Mouse (Mus musculus) embryonic fibroblast, embryonic 13.5 days (primary cell): Measurements from ENCODE around the gene Podn.

Source experiments
- CTCF ChIP-seq: IDR thresholded peaks from 2 replicates; pipeline ENCODE4 v1.5.1; 2011; ENCODE audit warnings: mild to moderate bottlenecking, control low read depth, low read length, moderate library complexity, borderline replicate concordance; ENCODE audit not compliant: insufficient read depth
- POLR2A ChIP-seq: IDR thresholded peaks from 2 replicates; pipeline ENCODE4 v1.6.1; 2011; ENCODE audit warnings: low read depth, mild to moderate bottlenecking, control low read depth, low read length, moderate library complexity

DNA sequence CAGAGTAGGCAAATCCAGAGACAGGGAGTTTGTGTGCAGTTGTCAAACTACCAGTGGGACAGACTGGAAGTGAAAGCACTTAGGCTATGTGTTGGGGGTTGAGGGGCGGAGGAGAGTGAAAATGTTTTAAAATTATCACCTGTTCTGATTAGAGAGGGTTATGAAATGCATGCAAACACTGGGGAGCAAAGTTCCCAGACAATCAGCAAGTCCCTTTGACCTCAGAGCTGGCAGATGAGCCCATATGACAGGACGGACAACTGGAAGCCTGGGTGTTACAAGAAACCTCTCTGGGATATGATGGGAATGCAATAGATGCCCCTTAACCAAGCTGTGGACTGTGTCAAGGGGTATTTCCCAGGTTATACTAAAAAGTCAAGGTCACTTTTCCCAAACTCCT lies 28.2 kb downstream of the Podn start:
- TF ChIP-seq CTCF = no peak
- TF ChIP-seq POLR2A = no peak
